Mouse (Mus musculus) left cerebral cortex, adult 18-20 months (tissue): ENCODE results near the gene Fgd4. TPM values are rescaled to one million over a fixed set of nuclear protein-coding genes. Genes with fewer than 3 reads are reported as not detected.
A peak's percentile ranks its signal among the peaks of the same experiment; 100 is the strongest.
"Not testable (repeated sequence)": the region's sequence is repeated elsewhere in the genome, so short reads cannot be mapped to it uniquely, and the experiment has no call there.

ENCODE experiments used
- DNase-seq, 2 experiments: peaks; one replicate each; pipeline ENCODE4 v3.0.0; 2021 to 2022; ENCODE audit warnings: low spot score in 2 of 2, mixed read lengths in 1 of 2
- total RNA-seq, 2 experiments: library from RNA; stranded (reverse); gene quantifications; 2 replicates each; pipeline ENCODE4 v1.2.3; 2021

The Fgd4 gene
- total RNA-seq, 2 experiments from 2014 or later: 29.0 to 35.9 TPM

DNA sequence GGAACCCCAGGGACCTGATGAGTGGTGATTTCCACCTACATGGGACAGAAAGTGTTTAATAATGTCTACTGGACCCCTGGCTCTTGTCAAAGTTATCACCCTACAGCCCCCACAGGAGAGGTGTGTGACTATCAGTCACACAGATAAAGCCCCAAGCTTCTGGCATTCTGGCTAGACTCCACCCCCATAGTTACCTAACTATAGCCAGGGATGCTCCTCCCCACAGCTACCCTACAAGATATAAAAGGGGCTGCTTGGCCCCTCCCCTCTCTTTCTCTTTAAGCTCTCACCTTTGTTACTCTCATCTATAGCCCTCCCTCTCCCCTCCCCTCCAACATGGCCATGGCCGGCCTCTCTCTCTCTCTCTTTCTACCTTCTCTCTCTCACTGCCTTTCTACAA lies 53.7 kb downstream of the Fgd4 start:
- DNase-seq: no peak

DNA sequence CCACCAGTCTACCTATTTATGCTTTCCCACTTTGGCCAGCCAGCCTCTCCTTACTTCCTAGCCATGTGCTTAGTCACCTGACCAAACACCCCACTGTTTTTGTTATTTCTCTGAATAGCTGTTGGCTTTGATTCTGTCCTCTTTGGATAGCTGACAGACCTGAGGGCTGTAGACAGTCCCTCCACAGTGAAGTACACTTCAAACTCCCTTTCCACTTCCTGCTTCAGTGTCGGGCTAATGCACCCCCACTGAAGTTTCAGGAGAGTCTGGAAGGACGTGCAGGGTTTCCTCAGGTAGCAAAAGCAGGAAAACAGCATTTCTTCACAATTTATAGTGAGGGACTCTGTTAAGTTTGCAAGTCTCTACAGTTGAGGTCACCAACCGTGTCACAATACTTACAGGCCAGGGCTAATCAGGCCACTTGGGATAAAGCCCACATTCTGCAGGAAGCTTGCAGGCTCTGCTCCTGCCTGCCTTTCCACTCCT lies 57.4 kb downstream of the Fgd4 start:
- DNase-seq: no peak

DNA sequence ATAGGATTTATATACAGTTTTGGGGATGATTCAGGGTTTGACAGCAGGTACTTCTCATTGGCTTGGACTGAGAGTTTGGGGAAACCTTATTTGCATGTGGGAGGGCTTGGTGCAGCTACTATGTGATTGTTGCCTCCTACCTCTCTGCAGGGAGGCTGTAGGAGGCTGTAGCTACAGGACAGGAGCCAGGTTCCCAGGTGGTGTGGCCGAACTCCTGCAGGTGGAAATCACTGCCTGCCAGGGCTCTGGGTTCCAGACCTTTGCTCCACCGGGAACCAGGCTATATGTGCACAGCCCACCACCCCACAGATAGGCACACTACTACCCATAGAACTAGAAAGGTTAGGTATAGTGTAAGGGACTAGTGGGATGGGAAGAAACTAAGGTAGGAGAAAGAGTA lies 61.0 kb downstream of the Fgd4 start:
- not testable (repeated sequence) for DNase-seq

DNA sequence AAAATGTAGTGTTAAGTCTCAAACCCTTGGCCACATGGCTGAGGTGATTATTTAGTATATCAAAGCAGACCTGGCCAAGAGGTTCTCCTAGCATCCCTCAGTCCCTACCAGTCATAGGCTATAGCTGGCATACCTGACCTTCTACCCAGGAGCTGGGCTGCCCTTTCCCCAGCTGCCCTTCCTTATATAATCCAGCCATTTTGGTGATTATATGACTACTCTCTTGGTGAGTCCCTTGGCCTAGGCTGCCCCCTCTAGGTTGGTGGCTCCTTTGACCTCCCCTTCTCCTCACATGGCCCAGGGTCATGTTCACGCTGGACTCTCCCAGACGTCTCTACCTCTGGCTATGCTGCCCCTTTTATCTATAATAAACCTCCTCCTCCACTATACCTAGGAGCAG lies 65.1 kb downstream of the Fgd4 start:
- DNase-seq: no peak

DNA sequence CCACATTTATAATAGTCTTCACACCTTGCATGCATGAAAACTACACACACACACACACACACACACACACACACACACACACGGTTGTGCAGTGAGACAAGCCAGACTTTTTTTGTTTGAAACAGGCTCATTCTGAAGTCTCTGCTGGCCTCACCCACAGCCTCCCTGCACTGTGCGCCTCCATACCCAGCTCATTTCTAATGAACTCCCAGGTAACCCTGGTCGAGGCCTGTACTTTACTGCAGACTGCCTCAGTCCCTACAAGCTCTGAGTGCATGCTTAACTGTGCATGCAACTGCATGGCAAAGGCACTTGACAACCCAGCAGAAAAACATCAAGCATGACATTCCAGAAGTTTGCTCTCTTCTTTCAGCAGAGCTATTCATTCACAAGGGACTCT lies 72.3 kb downstream of the Fgd4 start:
- no peak for DNase-seq

DNA sequence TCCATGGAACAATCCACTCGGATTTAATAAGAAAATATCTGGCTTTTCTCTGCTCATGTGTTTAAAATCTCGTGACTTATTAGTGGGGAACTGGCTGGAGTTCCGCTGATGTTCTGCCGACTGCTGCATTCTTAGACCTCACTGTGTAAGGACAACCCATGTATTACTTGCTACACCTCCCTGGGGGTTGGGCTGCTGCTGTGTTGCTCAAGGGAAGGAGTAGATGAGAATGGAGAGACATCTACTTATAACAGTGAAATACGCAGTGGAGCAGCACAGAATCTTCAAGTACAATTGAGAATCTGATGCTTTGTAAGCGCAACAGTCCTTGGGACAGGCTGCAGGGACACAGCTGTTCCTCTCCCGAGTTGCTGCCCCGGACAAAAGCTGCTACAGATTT lies 73.1 kb downstream of the Fgd4 start:
- DNase-seq: peak in 1 of 2 experiments; percentile 25

DNA sequence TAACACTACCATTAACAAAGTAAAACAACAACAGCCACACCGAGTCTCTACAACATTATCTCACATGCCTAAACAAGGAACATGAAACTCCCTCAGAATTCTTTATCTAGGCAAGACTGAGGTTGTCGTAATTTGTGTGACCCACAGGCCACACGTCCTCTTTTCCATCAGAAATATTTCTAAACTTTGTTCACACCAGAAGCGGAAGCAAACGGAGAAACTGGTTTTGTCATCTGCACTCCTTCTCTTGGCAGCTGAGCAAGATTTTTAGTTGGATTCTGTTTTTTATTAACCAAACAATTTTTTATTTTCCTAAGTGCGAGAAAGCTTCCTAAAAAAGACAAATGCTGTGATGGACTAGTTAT lies 73.6 kb downstream of the Fgd4 start:
- DNase-seq: no peak

DNA sequence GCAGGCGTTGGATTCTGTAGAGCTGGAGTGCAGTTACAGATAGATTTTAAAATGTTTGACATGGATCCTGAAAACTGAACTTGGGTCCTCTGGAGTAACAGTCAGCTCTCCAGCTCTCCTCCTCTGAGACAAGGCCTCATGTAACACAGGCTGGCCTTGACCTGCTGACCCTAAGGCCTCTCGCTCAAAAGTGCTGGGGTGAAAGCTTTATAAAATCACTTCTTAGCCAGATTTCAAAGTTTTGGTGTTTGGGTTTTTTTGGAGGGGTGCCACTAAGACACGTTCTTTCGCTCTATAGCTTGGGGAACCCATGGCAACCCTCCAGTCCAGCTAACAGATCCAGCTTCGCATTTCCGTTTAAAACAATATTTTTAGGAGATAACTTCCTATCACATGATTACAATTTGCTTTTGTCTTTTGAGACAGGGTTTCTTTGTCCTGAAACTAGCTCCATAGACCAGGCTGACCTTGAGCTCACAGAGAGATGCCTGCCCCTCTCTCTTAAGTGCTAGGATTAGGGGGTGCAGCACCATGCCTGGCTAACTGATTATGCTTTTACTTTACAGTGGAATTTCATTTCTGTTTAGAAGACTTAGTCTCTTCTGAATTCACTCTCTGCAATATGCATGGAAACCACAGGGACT lies 74.1 kb downstream of the Fgd4 start:
- DNase-seq: no peak

DNA sequence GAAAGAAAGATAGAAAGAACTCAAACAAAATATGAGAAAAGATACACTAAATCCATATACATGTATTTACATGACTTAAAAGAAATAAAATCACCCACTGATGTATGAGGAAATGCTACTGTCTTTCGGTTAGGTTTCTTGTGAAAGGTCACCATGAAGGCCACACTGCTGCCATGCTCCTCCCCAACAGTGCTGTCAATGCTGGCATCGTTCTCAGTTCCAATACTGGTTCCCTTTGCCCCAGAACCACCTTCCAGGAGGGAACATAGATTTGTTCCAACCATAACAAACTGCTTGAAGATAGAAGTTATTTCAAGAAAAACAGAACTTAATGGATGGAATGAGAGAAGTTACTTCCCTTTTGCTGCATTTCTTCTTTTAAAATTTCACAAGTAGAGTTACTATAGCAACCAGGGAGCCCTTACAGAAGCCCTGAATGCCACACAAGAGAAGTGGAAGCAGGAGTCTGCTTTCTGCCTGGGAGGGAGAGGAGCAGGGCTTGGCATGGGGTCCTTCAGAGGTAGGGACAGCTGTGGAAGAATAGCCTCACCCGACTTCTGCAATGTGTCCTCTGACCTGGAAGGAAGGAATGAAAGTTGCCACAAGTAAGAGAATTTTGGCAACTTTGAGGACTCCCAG lies 75.0 kb downstream of the Fgd4 start:
- no peak for DNase-seq

DNA sequence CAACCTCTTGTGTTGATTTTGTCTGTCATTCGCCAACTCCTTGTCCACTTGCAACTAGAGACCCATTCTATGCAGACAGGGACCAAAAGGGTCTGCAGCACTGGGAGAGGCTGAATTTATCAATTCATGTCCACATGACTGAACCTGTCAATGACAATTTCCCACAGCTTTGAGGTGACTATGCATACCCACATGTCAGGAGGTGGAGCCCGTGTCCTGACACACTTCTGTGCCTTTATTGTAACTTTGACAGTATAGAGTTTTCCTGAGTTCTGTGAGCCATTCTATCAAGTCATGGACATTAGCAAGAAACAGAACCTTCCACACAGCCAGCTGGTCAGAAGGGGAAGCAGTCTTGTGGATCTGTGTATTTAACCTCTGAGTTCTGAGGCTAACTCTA lies 76.7 kb downstream of the Fgd4 start:
- DNase-seq: no peak

DNA sequence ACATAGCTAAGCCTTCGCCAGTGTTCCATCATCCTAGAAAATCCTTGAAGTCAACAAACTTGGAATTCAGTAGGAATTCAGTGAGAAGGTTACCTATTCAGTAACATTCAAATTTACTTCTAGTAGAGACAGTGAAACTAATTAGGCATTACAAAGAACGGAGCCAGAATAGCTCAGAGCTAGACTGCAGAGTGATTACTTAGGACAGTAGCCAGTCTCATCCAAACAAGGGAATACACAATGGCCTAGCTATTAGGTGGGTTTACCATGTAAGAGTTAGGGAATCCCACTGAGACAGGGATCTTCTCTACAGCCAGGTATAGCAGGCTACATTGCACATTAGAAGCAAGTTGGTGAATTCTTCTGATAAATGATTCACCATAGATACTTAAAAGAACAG lies 77.5 kb downstream of the Fgd4 start:
- DNase-seq: not testable (repeated sequence)

DNA sequence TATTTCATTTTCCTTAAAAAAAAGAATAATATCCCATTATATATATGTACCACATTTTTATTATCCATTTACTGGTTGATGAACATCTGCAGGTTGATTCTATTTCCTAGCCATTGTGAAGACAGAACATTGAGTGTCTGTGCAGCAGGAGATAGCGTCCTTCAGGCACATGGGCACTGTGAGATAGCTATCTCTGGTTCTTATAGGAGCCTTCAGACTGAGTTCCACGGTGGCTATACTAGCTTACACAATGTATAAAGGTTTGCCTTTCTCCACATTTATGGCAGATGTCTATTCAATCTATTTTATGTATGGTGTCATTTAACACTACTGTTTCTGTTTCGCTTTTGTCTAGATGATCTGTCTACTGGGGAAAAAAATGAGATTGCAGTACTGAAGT lies 98.9 kb downstream of the Fgd4 start:
- no peak for DNase-seq

DNA sequence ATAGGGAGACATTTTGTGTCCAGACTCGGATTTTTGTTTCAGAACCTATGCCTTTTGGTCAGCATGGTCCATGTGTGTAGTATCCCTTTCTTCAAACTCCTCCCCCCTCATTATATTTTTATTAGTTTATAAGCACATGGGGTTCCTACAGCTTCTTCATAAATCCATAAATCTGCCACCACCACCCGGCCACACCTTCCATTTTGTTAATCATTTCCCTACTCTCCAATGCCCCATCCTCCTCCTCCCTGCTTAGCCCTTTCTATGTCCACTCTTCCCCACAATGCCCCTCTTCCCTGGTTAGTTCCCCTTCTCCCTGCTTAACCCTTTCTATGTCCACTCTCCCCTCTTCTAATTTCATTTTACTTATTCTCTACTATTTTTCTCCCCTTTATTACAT lies 99.4 kb downstream of the Fgd4 start:
- no peak for DNase-seq

DNA sequence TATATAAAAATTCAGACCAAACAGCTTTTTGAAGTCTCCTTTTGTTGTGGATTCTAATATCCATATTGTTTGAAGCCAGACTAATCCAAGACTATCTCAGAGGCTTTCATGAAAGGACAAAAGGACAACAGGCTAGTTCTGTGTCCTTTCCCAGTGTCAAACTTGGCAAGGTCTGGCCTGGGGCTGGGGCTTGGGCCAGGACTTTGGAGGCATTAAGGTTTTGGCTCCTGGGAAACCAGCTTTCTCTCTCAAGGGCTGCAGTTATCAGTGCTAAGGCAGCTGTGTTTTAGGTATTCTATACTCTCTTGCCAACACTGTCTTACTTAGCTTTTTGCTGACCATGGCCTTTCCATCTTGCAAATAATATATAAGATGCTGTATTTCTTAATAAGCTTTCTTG lies 101.6 kb downstream of the Fgd4 start:
- peak in 1 of 2 experiments; percentile 7 for DNase-seq

DNA sequence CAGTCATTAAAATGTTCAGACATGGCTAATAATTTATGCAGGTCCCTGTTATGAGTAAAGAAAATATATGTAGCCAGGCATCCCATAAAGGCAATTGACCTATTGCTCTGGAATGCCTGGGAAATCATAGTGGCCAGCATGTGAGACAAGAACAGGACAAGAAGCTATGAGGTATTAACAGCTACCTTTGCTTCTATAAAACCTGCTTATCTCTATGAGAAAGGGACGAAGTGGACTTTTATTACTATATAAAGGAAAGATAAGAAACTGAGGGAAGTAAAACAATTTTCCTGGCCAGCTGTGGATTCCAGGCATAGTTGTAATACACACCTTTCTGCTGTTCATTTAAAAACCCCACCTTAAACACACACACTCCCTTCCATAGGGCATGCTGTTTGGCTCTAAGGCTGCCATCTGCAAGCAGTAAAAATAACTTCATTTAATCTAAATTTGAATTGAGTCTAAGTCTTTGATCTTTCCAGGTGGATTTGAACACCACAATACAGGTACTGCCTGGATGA lies 114.8 kb downstream of the Fgd4 start:
- no peak for DNase-seq

DNA sequence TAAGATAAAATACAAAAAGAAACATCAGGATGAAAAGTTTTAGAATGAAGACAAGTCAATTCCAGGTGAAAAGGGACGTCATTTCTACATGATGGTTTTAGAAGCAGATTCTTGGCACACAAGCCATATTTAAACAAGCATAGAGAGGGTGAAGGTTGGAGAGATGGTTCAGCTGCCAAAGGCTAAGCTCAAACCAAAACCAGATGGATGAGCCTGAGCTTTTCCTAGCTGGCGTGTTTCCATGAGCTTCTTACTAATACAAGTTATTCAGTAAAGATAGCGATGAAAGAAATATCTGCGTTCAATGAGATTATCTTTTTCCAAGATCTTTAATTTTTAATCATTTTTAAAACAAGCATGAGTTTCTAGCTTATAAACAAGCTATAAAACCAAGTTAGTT lies 115.7 kb downstream of the Fgd4 start:
- no peak for DNase-seq

DNA sequence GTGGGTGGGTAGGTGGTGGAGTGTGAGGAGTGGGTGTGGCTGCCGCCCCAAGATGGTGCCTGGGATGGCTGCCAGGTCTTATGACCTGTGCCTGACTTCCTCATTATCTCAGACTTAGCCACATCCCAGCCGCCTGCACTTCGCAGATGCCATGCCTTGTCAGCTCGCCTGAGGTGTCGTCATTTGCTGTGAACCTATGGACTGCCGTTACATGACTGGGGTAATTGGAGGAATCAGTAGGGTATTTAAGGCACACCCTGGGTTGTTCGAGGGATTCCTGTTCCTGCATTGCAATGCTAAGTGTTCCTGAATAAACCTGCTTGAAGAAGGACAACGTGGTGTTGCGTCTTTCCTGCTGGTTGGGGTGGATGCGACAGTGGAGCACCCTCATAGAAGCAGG lies 126.9 kb downstream of the Fgd4 start:
- not testable (repeated sequence) for DNase-seq

DNA sequence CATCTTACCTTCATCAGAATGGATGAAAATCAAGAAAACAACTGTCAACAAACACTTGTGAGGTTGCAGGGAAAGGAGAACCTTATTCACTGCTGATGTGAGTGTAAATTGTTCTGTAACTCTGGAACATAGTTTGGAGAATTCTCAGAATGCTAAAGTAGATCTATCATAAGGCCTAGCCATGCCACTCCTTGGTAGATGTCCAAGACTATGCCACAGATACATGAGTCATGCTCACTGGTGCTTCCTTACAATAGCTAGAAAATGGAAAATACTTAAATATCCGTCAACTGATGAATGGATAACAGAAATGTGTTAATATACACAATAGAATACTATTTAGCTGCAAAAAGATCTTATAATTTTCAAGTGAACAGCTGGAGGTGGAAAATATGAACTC lies 150.3 kb downstream of the Fgd4 start:
- no peak for DNase-seq

DNA sequence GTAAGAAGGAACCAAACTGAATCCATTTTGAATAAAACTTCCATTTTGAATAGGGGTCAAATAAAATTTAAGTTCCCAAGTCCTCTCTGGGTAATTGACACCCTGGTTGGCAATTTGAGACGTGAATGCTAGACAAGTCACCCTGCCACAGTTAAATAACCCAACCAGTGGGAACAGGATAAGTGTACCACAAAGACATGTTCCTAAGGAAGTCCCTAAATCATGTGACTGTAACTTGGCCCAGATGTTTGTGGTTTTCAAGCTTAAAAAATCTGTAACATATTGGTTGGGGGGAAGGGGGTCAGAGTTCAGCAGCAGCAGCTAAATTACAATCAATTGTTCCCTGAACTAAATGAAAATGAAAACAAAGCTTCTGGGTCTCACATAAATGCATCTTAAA lies 161.9 kb downstream of the Fgd4 start:
- no peak for DNase-seq

DNA sequence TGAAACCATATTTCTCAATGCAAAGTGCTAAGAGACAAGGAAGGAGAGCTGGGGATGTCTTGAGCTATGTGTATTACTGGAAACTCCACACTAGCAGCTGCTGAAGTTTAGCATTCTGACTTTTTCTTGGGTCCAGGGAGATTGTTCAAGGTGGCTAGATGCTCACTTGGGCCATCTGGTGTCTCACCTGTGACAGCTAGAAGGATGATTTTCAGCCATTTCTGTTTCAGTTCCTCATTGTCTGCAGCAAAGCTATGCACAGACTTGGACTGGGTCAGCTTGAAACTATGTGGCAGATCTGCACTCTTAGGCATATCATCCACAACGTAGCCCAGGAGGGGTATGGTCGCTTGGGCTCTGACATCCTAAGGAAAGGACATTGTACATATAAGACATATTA lies 177.9 kb downstream of the Fgd4 start:
- no peak for DNase-seq

DNA sequence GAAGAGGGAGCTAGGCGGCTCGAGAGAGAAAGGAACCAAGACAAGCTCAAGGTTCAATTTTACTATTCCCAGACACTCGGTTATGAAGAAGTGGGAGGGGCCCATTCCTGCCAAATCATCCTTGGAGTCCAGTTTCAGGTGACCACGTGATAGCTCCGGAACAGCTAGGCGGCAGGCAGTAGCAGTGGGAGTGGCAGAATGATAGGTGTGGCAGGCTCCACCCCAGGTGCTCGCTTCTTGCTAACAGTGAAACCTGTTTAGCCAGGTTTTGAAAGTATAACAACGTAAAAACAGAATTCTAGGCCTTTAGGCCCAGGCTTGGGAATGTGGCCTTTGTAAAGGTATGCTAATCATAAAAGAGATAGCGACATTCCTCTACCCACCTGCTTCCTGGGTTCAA lies 233.1 kb downstream of the Fgd4 start:
- not testable (repeated sequence) for DNase-seq
